Mouse (Mus musculus) embryo, embryonic 10 days (tissue): ENCODE measurements around the gene Tsc22d3.
"Not testable (repeated sequence)": the region's sequence is repeated elsewhere in the genome, so short reads cannot be mapped to it uniquely, and the experiment has no call there.

Experiments used
- DNase-seq: peaks from one replicate; pipeline ENCODE4 v3.0.0-alpha.2; 2015; ENCODE audit warnings: low spot score

Gene Tsc22d3

DNA sequence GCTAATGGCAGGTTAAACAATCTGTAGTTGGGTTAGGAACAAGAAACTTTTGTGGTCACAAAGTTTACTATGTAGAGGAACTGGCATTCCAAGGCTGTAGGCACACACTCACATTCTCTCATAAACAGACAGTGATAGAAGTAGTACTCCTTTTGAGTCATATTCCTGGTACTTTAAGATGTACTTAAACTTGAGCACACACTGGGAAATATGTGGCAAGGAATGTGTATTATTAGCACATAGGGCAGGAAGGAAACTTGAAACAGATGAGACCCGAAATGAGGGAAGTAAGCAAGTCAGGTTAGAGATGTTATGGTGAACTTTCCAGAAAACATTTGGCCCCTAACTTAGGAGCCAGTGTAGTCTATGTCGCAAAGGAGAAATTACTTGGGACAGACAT, 34.7 kb downstream of the Tsc22d3 start:
- no peak for DNase-seq

DNA sequence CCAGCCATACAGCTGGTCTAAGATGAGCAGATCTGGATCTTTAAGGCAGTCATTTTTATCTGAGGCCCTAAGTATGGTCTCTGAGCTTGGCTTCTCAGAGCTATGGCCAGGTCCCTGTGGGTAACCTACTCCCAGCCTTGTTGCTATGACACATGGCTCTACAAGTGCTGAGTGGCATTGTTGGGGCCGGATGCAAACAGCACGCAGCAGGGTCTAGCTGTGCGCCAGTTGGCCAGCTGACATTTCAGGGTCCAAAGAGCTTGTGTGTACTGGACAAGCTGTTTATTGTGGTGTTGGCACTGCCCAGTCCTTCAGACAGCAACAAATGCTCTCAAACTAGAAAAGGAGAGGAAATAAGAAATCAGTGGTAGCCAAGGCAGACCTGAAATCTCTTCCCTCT, 35.2 kb downstream of the Tsc22d3 start:
- no peak for DNase-seq

DNA sequence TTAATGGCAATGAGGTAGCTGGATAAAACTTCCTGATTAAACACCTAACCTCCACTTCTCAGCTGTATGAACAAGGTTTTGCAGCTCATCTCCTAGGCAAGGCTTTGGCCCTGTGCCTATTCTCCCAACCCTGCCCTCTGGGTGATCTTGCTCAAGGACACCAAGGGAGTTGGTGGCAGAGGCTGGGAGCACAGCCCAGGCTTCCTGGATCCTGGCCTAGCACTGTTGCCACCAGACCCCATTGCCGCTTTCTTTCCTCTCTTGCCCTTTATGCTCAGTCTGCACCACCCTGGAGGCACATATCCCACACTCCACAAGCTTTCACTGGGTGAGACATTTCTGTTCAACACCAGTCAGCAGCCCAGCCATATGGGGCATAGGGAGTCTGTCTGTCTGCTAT, 35.7 kb downstream of the Tsc22d3 start:
- DNase-seq, result no peak

DNA sequence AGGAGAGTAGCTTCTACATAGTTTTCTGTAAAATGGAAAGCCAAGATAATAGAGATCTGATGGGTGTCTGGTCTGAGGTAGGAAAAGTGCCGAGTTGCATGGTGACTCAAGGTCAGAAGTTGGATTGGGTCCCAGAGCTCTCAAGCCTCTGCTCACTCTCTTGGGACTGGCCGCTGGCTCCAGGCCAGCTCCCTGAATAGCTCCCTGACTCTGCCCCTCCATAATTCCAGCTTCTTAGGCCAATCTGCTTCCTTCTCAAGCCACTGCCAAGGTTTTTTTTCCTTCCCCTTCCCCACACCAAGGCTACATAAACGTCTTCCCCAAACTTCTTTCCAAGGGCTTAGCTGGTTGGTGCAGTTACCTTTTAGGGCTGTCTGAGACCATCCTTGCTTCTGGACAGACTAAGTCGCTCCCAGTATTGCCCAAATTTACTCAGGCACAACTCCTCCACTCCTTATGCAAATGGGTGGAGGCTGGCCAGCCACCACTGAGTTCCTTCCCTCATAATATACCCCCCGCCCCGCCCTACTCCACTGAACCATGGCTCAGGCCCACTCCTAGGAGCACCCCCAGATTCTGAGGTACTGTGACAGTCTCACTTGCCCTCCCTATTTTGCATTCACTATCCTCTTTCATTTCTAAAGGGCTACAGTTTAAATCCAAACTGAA, 42.1 kb downstream of the Tsc22d3 start:
- no peak for DNase-seq

DNA sequence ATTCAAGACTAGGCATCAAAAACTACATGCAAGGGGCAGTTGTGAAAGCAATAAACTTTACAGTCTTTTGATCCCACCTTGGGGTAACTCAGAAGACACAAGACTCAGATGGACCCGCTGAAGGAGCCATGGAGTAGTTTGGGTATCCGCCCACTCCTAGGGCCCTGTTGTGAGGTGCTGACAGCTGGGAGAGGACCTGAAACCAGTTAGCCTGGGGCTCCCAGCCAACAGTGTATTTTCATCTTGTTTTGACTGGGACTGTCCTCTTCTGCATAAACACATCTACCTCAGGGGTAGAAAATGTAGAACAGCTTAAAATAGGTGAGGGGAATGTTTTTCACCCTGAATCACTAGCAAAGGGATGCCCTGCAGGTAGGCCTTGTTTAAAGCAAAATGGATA, 44.5 kb downstream of the Tsc22d3 start:
- DNase-seq, result no peak

DNA sequence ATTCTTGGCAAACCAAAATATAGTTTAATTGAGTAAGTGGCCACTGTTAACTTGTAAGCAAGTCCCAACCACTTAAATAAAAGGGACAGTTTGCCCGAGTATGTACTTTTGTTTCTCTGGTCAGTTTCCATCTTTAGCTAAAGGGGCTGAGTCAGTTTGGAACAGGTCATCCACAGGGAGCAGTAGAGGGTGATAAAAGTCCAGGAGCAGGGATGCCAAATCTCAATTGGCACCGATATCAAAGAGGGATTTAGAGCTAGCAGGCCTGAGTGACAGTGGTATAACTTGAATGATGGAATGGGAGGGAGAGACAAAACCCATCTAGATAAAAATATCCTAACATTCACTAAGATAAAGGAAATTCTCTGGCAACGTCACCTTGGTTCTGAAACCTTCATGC, 45.0 kb downstream of the Tsc22d3 start:
- no peak for DNase-seq

DNA sequence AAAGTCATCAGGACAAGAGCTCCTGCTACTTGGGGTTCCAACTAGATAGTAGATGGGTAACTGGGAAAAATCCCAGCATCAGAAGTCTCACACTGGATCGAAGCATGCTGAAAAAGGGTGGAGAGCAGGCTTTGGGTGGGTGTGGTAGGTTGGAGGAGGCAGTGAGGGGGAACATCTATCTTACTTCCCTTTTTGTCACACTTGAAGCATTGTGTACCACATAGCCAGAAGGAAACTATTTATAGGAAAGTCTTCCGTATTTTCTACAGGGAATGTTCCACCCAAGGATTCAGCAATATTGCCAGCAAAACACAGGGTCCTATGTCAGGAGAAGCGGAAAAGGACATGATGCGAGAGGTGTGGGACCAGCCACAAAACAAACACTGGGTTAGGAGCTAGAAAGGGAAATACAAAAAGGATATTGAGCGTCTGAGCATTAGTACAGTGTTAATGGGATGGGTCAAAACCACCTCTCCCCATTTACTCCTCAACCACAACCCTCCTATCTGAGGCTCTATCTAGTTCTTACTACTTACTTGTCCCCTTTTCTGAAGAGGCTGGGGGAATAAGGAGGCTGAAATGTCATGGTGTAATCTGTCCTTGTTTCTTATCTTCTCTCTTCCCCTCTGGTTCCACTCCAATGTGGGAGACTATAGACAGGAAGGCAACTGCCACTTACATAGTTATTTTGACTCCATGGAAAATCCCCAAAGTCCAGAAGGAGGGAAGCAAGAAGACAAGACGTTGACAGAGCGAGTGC, 52.6 kb downstream of the Tsc22d3 start:
- no peak for DNase-seq

DNA sequence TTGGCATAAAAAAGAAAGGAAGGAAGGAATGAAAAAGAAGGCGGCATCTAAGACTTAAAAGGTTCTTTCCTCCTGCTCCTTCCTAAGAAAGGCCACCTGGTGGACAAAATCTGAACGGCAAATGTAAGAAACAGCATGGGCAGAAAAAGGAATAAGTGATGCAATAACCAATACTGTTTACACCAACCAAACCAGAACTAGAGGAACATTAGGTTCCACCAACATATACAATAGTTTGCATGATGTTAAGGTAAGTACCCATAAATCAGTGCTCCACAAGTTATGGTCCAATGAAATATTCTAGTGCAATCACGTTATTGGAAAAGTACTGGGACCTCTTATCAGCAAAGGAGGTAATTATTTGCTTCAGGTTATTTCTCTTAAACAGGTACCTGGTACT, 55.7 kb downstream of the Tsc22d3 start:
- peak; percentile 57 for DNase-seq

DNA sequence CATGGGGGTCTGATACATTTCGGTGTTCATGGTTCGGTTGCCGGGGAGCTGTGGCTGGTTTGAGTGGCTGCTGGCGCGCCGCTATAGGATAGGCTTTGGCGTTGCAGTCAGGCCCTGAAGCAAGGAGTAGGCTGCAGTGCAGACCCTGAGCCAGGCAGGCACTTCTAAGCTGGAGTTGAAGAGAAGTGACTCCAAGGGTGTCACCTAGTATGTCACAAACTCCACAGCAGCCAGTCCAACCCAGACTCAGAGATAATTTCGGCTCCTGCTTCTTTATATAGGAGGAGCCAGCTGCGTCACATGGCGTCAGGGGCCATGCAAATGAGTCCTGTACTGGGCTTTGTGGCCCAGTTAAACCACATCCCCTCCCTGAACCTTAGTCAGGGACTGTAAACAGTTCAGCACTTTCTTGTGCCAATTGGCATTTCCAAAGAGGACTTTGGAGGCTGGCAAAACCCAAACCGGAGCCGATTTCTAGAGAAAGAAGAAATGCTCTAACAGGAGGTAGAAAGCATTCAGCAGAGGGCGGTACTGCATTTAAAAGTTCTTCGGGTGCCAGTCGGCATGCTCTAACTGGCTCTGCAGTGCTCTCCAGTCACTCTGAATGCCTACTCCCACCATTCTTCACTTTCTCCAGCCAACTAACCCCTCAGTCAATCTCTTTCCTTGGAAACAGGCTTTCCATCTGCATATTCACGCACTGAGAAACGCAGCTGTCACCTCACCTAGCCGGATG, 57.4 kb downstream of the Tsc22d3 start:
- peak; percentile 74 for DNase-seq

DNA sequence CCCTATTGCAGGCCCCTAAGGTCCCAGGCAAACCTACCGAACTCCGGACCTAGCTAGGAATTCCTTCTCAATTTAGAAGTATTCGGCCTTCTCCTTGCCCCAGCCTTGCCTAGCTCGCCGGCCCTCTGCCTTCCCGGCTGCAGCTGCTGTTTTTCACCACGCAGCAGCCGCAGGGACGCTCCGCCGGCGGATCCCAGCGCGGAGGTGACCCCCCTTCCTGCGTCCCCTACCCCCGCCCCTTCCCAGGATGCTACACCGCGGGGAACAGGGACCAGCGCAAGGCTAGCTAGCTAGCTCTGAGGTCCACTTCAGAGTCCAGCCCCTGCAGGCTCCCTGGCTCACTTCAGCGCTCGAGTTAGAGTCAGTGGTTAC, 58.0 kb downstream of the Tsc22d3 start:
- DNase-seq, result peak; percentile 59

DNA sequence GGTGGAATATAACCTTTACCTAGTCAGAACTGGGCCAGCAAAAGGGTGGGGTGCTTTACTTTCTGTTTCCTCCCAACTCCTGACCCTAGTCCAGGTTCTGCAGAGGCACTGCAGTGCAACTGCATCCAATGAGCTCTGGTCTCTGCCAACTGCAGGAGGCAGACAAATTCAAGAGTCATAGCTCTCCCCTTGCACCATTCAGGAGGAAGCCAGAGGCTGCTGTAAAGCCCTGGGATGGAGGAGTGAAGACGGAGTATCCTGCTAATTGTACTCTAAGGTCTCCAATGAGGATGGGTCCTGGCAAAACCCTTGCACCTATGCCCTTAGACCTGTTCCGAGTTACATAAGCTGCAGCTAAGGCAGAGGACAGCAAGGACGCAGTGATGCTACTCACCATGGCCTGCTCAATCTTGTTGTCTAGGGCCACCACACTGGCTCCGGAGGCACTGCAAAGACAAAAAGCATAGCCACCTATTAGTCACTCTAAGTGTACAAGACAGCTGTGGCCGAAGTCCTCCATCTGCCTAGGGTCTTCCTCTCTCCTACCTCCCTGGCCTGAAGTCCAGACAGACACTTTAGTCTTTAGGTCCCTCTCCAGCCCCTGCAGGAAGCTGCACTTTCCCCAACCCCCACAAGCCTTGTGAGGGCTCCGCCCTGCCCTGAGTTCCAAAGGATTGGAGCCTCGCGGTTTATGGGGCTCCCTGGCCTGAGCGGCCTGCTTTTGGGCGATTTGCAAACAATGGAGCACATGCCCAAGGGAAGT, 58.6 kb downstream of the Tsc22d3 start:
- peak; percentile 26 for DNase-seq

DNA sequence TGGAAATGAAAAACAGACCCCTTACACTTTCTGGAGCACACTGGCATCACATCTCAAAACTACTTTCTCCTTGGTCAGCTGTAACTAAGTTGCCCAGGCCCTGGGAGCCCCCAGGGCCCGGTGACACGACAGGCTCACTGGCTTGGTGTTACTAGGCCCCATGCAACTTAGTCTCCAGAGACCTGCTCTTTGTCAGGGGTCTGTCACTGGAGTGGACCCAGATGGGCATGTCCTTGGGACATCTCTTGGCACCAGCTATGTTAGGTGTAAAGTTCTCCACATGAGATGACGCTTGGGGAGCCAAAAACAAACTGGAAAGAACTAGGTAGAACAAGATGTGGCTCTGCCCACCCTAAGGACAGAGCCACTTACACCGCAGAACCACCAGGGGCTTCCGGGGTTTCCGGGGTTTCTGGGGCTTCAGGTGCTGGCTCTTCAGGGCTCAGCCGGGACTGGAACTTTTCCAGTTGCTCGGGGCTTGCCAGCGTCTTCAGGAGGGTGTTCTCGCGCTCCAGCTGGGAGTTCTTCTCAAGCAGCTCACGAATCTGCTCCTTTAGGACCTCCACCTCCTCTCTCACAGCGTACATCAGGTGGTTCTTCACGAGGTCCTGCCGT, 59.9 kb downstream of the Tsc22d3 start:
- no peak for DNase-seq

DNA sequence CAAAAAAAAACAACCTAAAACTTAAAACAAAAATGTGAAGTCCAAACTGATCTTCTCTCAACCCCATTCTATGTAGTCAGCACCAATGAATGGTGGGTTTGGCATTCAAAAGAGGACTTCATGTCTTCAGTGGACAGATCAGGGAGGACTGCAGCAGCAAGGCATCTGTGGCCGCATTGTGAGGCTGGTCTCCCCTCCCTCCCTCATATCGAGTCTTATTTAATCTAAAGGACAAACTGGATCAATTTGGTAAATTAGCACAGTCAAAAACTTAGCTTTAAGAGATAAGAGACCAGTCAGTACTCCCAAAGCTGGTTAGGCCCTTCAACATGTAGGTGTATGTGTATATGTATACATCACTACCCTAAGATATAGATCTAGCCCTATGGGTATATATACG, 60.6 kb downstream of the Tsc22d3 start:
- not testable (repeated sequence) for DNase-seq

DNA sequence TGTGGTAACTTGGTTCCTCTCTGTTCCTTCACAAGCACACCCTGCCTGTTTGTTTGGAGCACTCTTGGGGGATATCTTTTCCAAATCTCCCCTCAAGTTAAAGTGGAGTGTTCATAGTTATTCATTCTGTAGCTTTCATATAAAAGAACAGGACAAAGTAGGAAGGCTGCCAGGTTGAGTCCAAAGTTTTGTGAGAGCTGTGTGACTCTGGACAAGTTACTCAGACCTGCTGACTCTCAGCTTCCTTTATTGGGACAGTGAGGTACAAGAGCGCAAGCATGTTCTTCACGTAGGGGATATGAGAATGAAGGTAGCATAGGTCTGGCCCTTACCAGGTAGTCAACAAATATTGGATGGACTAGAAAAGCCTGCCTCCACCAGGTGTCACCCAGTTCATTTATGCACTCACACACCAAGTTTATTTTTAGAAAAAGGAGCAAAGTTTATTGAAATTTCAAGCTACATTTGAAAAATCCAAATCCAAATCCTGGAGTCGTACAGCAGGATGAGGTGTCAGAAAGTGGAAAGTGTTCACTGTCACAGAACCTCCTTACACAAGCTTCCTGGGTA, 61.3 kb downstream of the Tsc22d3 start:
- DNase-seq, result no peak

DNA sequence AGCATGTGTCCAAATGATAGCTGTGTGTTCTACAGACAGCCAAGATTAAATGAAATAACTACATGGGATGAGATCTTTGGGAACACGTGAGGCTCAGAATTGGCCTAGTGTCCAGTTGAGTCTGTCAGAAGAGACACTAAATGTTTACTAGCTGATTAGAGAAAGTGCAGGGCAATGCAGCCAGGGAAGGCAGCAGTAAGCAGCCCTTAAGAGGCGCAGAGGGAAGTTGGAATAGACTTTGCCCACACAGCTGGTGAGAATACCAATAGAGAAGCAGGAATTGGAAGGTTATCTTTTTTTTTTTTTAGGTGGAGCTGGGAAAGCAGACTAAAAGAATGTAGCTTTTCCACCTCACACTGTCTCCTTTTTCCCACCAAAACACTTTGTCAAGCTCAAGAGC, 61.8 kb downstream of the Tsc22d3 start:
- DNase-seq, result no peak

DNA sequence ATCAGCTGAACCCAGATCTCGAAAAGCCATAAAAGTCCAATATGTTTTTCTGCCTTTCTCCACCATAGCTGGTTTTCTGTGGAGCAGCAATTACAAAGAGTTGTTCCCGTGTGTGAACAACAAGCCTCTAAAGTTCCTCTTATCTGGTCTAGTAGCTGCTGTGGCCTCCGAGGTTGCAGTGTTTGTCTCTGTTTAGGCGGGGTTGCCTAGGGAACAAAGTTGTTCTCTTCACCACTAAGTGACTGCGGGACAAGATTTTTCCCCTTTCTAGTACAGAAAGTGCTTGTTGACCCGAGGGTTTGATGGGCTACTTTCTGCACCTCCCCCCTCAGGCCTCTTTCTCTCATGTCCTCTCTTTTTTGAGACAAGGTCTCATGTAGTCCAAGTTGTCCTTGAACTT, 62.8 kb downstream of the Tsc22d3 start:
- no peak for DNase-seq

DNA sequence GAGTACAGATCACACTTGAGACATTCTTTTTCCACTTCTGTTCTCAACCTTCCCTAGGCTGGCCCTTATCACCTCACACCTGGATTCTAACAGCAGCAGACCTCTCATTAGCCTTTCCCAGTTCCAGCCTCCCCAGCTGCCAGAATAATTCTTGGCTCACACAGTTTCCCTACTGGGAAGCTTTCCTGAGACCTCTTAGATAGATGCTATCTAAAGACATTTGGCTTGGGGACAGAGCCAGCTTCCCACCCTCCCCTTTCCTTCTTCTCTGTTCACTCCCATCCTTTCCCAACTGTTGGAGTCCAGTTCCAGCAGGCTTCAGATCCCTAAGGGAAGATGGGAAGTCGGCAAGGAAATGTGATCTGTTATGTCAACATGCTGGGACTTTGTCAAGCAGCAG, 65.0 kb downstream of the Tsc22d3 start:
- DNase-seq, result no peak

DNA sequence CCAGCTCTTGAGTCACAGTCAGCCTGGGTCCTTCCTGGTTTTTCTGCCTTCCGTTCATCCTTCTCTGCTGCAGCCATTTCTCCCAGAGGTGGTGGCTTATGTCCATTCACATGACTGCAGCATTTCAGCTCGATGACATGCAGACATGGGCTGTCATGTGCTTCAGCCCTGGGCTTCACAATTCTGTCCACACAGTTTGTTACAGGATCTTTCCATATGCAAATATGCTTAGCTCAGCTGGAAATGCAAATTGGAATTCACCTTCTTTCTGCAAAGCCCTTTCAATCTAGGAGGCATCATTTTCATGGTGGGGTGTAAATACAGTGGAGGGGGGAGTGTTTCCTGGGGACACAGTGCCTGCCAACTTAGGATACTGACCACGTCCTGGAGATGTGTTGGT, 66.2 kb downstream of the Tsc22d3 start:
- no peak for DNase-seq

DNA sequence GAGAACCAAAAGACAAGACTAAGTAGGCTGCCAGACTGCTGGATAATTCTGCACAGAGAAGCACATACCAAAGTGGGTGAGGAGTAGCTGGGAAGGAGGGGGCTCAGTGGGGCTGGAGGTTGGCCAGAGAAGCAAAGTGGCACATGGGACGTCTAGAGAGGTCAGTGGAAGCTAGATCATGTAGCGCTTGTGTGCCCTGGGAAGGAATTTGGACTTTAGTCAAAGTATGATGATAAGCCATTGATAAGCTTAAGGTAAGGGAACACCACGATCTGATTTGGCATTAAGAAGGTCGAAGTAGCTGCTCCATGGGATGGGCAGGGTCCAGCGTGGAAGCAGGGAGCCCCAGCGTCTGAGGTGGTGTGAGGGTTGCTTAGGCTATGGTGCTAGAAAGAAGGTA, 68.1 kb downstream of the Tsc22d3 start:
- no peak for DNase-seq

DNA sequence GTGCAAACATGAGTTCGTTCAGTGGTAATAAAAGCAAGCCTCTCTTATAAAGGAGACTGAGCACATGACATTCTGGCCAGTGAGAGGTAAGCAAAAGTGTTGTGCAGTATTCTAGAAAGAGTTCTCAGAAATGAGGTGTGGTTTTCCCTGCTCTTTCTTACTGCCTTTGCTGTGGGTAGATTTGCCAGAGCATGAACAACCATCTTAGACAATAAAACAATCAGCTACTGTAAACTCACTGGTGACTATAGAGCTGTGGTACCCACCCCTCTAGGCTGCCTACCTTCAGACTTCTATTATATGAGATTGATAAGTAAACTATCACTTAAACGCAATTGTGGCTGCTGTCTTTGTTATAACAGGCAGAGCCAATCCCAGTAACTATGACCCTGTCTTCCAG, 69.1 kb downstream of the Tsc22d3 start:
- no peak for DNase-seq

DNA sequence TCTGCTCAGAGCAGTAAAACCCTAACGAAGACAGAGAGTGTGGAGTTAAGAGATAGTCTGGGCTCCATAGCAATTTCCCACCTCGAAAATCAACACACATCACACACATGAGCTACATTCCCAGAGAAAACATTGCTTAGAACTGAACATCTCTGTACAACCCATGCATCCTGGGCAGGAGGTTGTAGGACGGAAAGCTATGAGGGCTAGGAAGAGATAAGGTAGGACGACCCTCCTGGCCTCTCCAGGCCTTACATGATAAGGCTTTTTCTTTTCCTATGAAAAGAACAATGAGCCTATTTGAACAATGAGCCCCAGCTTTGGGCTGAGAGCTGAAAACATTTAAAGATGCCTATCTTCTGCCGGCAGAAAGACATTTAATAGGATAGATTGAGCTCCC, 69.8 kb downstream of the Tsc22d3 start:
- no peak for DNase-seq

DNA sequence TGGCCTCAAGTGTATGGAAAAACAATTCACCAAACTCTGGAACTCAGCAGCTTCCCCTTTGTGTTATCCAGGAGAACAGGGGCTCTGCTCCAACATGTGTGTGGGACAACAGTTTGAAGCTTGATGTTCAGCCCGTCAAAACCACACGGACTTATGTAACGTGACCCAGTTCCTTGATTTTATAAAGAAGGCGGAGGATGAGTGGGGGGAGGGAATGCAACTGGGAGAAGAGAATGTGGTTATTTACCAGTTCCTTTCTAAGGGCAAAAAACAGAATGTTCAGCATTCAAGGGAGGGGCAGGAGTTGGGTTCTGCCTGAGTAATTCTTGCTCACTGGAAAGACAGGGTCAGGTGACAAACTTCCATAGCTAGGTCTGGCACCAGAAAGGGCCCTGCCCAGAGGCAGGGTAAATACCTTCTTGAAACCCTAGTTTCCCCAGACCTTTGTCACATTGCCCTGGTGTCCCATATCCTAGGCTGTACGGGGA, 71.3 kb downstream of the Tsc22d3 start:
- no peak for DNase-seq
